Mouse (Mus musculus): Measurements from ENCODE around the gene Slc9a4. TPM values are rescaled to one million over a fixed set of nuclear protein-coding genes. Genes with fewer than 3 reads are reported as not detected.
"Not testable (repeated sequence)": the region's sequence is repeated elsewhere in the genome, so short reads cannot be mapped to it uniquely, and the experiment has no call there.

Gene Slc9a4
- polyA plus RNA-seq, 1 experiment, result 0.06 TPM

- no peaks in the 10 kb centered on the region for H3K36me3 ChIP-seq (ENCODE audit: control insufficient read depth, insufficient read depth)
Observed at GRCm38 (mm10) chr1:40665401-40666370, 85.8 kb downstream of the Slc9a4 start.

GRCm38 (mm10) chr1:40667442-40667841 lies 87.6 kb downstream of the Slc9a4 start:
- not testable (repeated sequence) for H3ac ChIP-seq (ENCODE audit: control insufficient read depth, insufficient read length); H3K36me3 ChIP-seq (ENCODE audit: control insufficient read depth, insufficient read depth); H3K79me2 ChIP-seq (ENCODE audit: control insufficient read depth, insufficient read depth); H3K27me3 ChIP-seq (ENCODE audit: control insufficient read depth, insufficient read depth, insufficient read length); H3K4me3 ChIP-seq; H3K4me2 ChIP-seq (ENCODE audit: low read depth)
- TF ChIP-seq MYOD1 (IDR thresholded peaks at IDR 0.05; ENCODE audit: control insufficient read depth in 1 of 3, insufficient read length in 2 of 3, low read depth in 2 of 3) (peak; percentile 23 to 84 (median 84)), MYOG (IDR thresholded peaks at IDR 0.05; ENCODE audit: control insufficient read depth in 1 of 3, insufficient read depth in 1 of 3, insufficient read length in 2 of 3, low read depth in 2 of 3) (peak in 1 of 3 experiments; percentile 28)

More at GRCm38 (mm10) chr1:40665401-40666370, 85.8 kb downstream of the Slc9a4 start:
- Histone ChIP-seq H3K79me2 (ENCODE audit: control insufficient read depth, insufficient read depth) (no peaks in the 10 kb centered on the region), H3K4me2 (ENCODE audit: low read depth) (no peak overlapping the region), H3K4me3 (no peak overlapping the region), H3K27me3 (ENCODE audit: control insufficient read depth, insufficient read depth, insufficient read length) (no peaks in the 10 kb centered on the region), H3ac (ENCODE audit: control insufficient read depth, insufficient read length) (no peak overlapping the region)
- TF ChIP-seq TCF3 (IDR thresholded peaks at IDR 0.05; ENCODE audit: insufficient read length, low read depth) (no peak), CEBPB (IDR thresholded peaks at IDR 0.05; ENCODE audit: insufficient read depth, poor library complexity, severe bottlenecking) (no peak), MYOD1 (IDR thresholded peaks at IDR 0.05; ENCODE audit: control insufficient read depth in 1 of 3, insufficient read length in 2 of 3, low read depth in 2 of 3) (no peak), MAX (IDR thresholded peaks at IDR 0.05; ENCODE audit: low read depth) (no peak), MYOG (IDR thresholded peaks at IDR 0.05; ENCODE audit: control insufficient read depth in 1 of 3, insufficient read depth in 1 of 3, insufficient read length in 2 of 3, low read depth in 2 of 3) (no peak), POLR2A (IDR thresholded peaks at IDR 0.05; ENCODE audit: insufficient read length, low read depth) (no peak), SRF (IDR thresholded peaks at IDR 0.05; ENCODE audit: control insufficient read depth, insufficient read length, low read depth) (no peak), TCF12 (IDR thresholded peaks at IDR 0.05; ENCODE audit: insufficient read depth, poor library complexity, severe bottlenecking) (no peak), REST (IDR thresholded peaks at IDR 0.05; ENCODE audit: insufficient read depth, insufficient read length) (no peak), USF1 (IDR thresholded peaks at IDR 0.05; ENCODE audit: low read depth) (no peak), POLR2AphosphoS2 (IDR thresholded peaks at IDR 0.05; ENCODE audit: insufficient read length, low read depth) (no peak), E2F4 (IDR thresholded peaks at IDR 0.05; ENCODE audit: insufficient read depth) (no peak)

- H3K27me3 ChIP-seq (ENCODE audit: control insufficient read depth, insufficient read depth, insufficient read length), result no peaks in the 10 kb centered on the region
- H3ac ChIP-seq (ENCODE audit: control insufficient read depth, insufficient read length), result no peak overlapping the region
- H3K4me2 ChIP-seq (ENCODE audit: low read depth), result no peak overlapping the region
- TF ChIP-seq USF1 (IDR thresholded peaks at IDR 0.05; ENCODE audit: low read depth) (no peak), CEBPB (IDR thresholded peaks at IDR 0.05; ENCODE audit: insufficient read depth, poor library complexity, severe bottlenecking) (no peak), REST (IDR thresholded peaks at IDR 0.05; ENCODE audit: insufficient read depth, insufficient read length) (no peak), TCF12 (IDR thresholded peaks at IDR 0.05; ENCODE audit: insufficient read depth, poor library complexity, severe bottlenecking) (no peak), POLR2A (IDR thresholded peaks at IDR 0.05; ENCODE audit: insufficient read length, low read depth) (no peak), E2F4 (IDR thresholded peaks at IDR 0.05; ENCODE audit: insufficient read depth) (no peak), TCF3 (IDR thresholded peaks at IDR 0.05; ENCODE audit: insufficient read length, low read depth) (no peak), MYOG (IDR thresholded peaks at IDR 0.05; ENCODE audit: control insufficient read depth in 1 of 3, insufficient read depth in 1 of 3, insufficient read length in 2 of 3, low read depth in 2 of 3) (no peak), MYOD1 (IDR thresholded peaks at IDR 0.05; ENCODE audit: control insufficient read depth in 1 of 3, insufficient read length in 2 of 3, low read depth in 2 of 3) (no peak), POLR2AphosphoS2 (IDR thresholded peaks at IDR 0.05; ENCODE audit: insufficient read length, low read depth) (no peak), MAX (IDR thresholded peaks at IDR 0.05; ENCODE audit: low read depth) (no peak)
- no peaks in the 10 kb centered on the region for H3K36me3 ChIP-seq (ENCODE audit: control insufficient read depth, insufficient read depth)
- H3K79me2 ChIP-seq (ENCODE audit: control insufficient read depth, insufficient read depth), result no peaks in the 10 kb centered on the region
- H3K4me3 ChIP-seq, result no peak overlapping the region
Observed at GRCm38 (mm10) chr1:40670025-40670424, 90.1 kb downstream of the Slc9a4 start.

GRCm38 (mm10) chr1:40671490-40671889 lies 91.6 kb downstream of the Slc9a4 start:
- Histone ChIP-seq H3K36me3 (ENCODE audit: control insufficient read depth, insufficient read depth) (no peaks in the 10 kb centered on the region), H3K27me3 (ENCODE audit: control insufficient read depth, insufficient read depth, insufficient read length) (no peaks in the 10 kb centered on the region), H3K79me2 (ENCODE audit: control insufficient read depth, insufficient read depth) (no peaks in the 10 kb centered on the region), H3ac (ENCODE audit: control insufficient read depth, insufficient read length) (no peak overlapping the region), H3K4me3 (no peak overlapping the region), H3K4me2 (ENCODE audit: low read depth) (no peak overlapping the region)
- no peak for TF ChIP-seq MAX (IDR thresholded peaks at IDR 0.05; ENCODE audit: low read depth)
- no peak for TF ChIP-seq MYOD1 (IDR thresholded peaks at IDR 0.05; ENCODE audit: control insufficient read depth in 1 of 3, insufficient read length in 2 of 3, low read depth in 2 of 3)
- no peak for TF ChIP-seq REST (IDR thresholded peaks at IDR 0.05; ENCODE audit: insufficient read depth, insufficient read length)
- TF ChIP-seq POLR2AphosphoS2 (IDR thresholded peaks at IDR 0.05; ENCODE audit: insufficient read length, low read depth), result no peak
- TF ChIP-seq MYOG (IDR thresholded peaks at IDR 0.05; ENCODE audit: control insufficient read depth in 1 of 3, insufficient read depth in 1 of 3, insufficient read length in 2 of 3, low read depth in 2 of 3), result no peak
- TF ChIP-seq TCF12 (IDR thresholded peaks at IDR 0.05; ENCODE audit: insufficient read depth, poor library complexity, severe bottlenecking), result no peak
- no peak for TF ChIP-seq CEBPB (IDR thresholded peaks at IDR 0.05; ENCODE audit: insufficient read depth, poor library complexity, severe bottlenecking)
- TF ChIP-seq SRF (IDR thresholded peaks at IDR 0.05; ENCODE audit: control insufficient read depth, insufficient read length, low read depth), result no peak
- TF ChIP-seq E2F4 (IDR thresholded peaks at IDR 0.05; ENCODE audit: insufficient read depth), result no peak
- TF ChIP-seq TCF3 (IDR thresholded peaks at IDR 0.05; ENCODE audit: insufficient read length, low read depth), result no peak
- no peak for TF ChIP-seq POLR2A (IDR thresholded peaks at IDR 0.05; ENCODE audit: insufficient read length, low read depth)
- no peak for TF ChIP-seq USF1 (IDR thresholded peaks at IDR 0.05; ENCODE audit: low read depth)

All from myocyte (in vitro differentiated cells).